Mouse (Mus musculus): Measurements from ENCODE around the gene Cdc37.

DNA sequence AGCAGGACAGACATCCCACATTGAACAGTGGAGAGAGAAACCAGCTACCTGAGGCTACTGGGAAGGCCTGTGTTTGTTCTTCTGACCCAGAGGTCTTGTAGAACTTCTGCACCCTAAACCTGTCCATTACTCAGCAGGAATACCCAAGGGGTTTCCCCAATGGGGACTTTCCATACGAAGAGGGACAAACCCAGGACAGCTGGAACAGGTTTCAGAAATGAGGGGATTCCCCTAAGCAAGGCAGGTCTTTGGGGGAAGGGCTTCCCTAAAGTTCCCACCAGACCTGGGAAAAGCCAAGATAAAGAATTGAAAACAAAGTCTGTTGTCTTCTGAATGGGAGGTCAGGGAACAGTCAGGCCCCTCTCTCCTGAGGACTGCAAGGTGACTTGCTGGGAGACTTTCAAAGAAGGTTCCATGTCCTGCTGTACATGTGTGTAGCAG is 13.8 kb downstream of the Cdc37 start:
- TF ChIP-seq CTCF (IDR thresholded peaks at IDR 0.05; ENCODE audit: borderline replicate concordance, control insufficient read depth, extremely low read depth, insufficient read depth, low read length, poor library complexity) = no peak
- no peak for TF ChIP-seq POLR2A (IDR thresholded peaks at IDR 0.05; ENCODE audit: control insufficient read depth, extremely low read depth, insufficient read depth, low read length, poor library complexity)
